Comparison of ENCODE assay signal across 8 mouse cellular contexts in genomic region chr14:40947431-40948394, GRCm38 (mm10). TPM values are rescaled to one million over a fixed set of nuclear protein-coding genes. Genes with fewer than 3 reads are reported as not detected.
DNase-seq lines count a peak whose midpoint lies in the region; ATAC-seq and TF ChIP-seq lines count a peak whose summit lies in the region.

No protein-coding gene starts in this region.

- peak overlapping the region; percentile 86 for H3K27ac ChIP-seq in ES-Bruce4 (ENCODE audit: insufficient read depth, low read length)
- peak overlapping the region; percentile 63 for H3K27ac ChIP-seq in heart, embryonic 13.5 days (replicated peaks)

- H3K36me3 ChIP-seq in ES-Bruce4 (ENCODE audit: control insufficient read depth, insufficient read depth, low read length, poor library complexity, severe bottlenecking): no peaks in the 10 kb centered on the region
- peaks cover 18% of the 10 kb centered on the region for H3K36me3 ChIP-seq in heart, embryonic 13.5 days

- no peak for TF ChIP-seq POLR2A in ES-Bruce4 (IDR thresholded peaks at IDR 0.05; ENCODE audit: insufficient read depth, low read length)

- peak; percentile 88 for DNase-seq in CD4-positive helper T cell, adult 2 months (ENCODE audit: low read depth, low spot score)
- DNase-seq in lung, adult 18-20 months: peak; percentile 76 to 78
- DNase-seq in thymus, adult 18-20 months: peak; percentile 58 to 68
- DNase-seq in right cerebral cortex, adult 18-20 months: no peak
- no peak for DNase-seq in cerebellum, postnatal 36 days
- no peak for DNase-seq in left cerebral cortex, adult 9 months (ENCODE audit: low spot score in 2 of 2)

- TF ChIP-seq EP300 in ES-Bruce4 (IDR thresholded peaks at IDR 0.05; ENCODE audit: insufficient read depth, low read depth, low read length): 0 out of 2 replicates have a peak, but pooled peaks have one; percentile 21

- 50% methylated on average over 14 of the region's 14 CpGs for WGBS in heart, embryonic 13.5 days

- no peaks in the 10 kb centered on the region for H3K9me3 ChIP-seq in ES-Bruce4 (replicated peaks; ENCODE audit: control insufficient read depth, insufficient read depth, low read length, poor library complexity, severe bottlenecking)
- no peaks in the 10 kb centered on the region for H3K9me3 ChIP-seq in heart, embryonic 13.5 days

- peaks cover 9% of the 10 kb centered on the region for H3K4me1 ChIP-seq in ES-Bruce4 (ENCODE audit: control insufficient read depth, insufficient read depth, low read length)
- peaks cover 49% of the 10 kb centered on the region for H3K4me1 ChIP-seq in heart, embryonic 13.5 days

- no peak for TF ChIP-seq CTCF in ES-Bruce4 (IDR thresholded peaks at IDR 0.05; ENCODE audit: low read depth, low read length)

- peak; percentile 37 for ATAC-seq in heart, embryonic 13.5 days (ENCODE audit: extremely low read depth, insufficient number of reproducible peaks, low FRiP score, low TSS enrichment)

- peak overlapping the region; percentile 10; the same call in 1 of the 2 replicates for H3K9ac ChIP-seq in ES-Bruce4 (ENCODE audit: low read depth, poor library complexity, severe bottlenecking)
- no peak overlapping the region for H3K9ac ChIP-seq in heart, embryonic 13.5 days

- no peaks in the 10 kb centered on the region for H3K27me3 ChIP-seq in ES-Bruce4 (ENCODE audit: control insufficient read depth, insufficient read depth, low read length, poor library complexity, severe bottlenecking)
- H3K27me3 ChIP-seq in heart, embryonic 13.5 days (replicated peaks): no peaks in the 10 kb centered on the region

- peak overlapping the region; percentile 35 for H3K4me3 ChIP-seq in ES-Bruce4 (ENCODE audit: low read depth, low read length)
- no peak overlapping the region for H3K4me3 ChIP-seq in heart, embryonic 13.5 days

- peak overlapping the region; percentile 42 for H3K4me2 ChIP-seq in heart, embryonic 13.5 days

RNA-seq across cellular contexts. Expression of gene Tspan14, which starts 18.9 kb away (rescaled TPM):
- 58.8 and 60.0 TPM in 2 replicates for polyA plus RNA-seq in ES-Bruce4 (2011; ENCODE audit: insufficient read depth, insufficient read length, low read depth, missing spikeins)
- 40.8 and 42.0 TPM in 2 replicates for polyA plus RNA-seq in heart, embryonic 13.5 days (2015; fragmentation: Nextera tagmentation; extraction: Ambion mirVana)

RNA-seq across cellular contexts. Expression of gene Sh2d4b, which starts 54.6 kb away (rescaled TPM):
- polyA plus RNA-seq in ES-Bruce4 (2011; ENCODE audit: insufficient read depth, insufficient read length, low read depth, missing spikeins): 1.7 and 2.6 TPM in 2 replicates
- polyA plus RNA-seq in heart, embryonic 13.5 days (2015; fragmentation: Nextera tagmentation; extraction: Ambion mirVana): 0.48 and 0.67 TPM in 2 replicates

Comparison
In these comparisons a context has a peak if more than half of its experiments do, and no peak if none do; other contexts are left out.
1. DNase-seq: peak in CD4-positive helper T cell, adult 2 months (single experiment), lung, adult 18-20 months (2 of 2) and thymus, adult 18-20 months (2 of 2); none in right cerebral cortex, adult 18-20 months (single experiment), cerebellum, postnatal 36 days (0 of 2) and left cerebral cortex, adult 9 months (0 of 2).